Mouse (Mus musculus) inflammation-experienced regulatory T-cells, adult 6 months (primary cell): ENCODE data around the gene Dlgap4. TPM values are rescaled to one million over a fixed set of nuclear protein-coding genes. Genes with fewer than 3 reads are reported as not detected.

Experiments
- ATAC-seq: one replicate; pipeline ENCODE4 v1.8.0; 2017
- polyA plus RNA-seq, 3 experiments: library from polyadenylated mRNA; unstranded; fragments of 100-300 nt; shearing (Covaris generic); gene quantifications; one replicate each; pipeline ENCODE4 v1.2.1; 2017

Gene Dlgap4
- polyA plus RNA-seq, 3 experiments from 2014 or later: 58.0 to 75.9 (median 74.7) TPM

- no peak for ATAC-seq
Measured at GRCm38 (mm10) chr2:156663162-156663561, 49.7 kb downstream of the Dlgap4 start.

- ATAC-seq: no peak
Measured at GRCm38 (mm10) chr2:156664407-156664806, 50.9 kb downstream of the Dlgap4 start.

- no peak for ATAC-seq
Measured at GRCm38 (mm10) chr2:156664993-156665518, 51.6 kb downstream of the Dlgap4 start.

- no peak for ATAC-seq
Measured at GRCm38 (mm10) chr2:156665620-156666196, 52.2 kb downstream of the Dlgap4 start.

- ATAC-seq: no peak
Measured at GRCm38 (mm10) chr2:156666231-156666630, 52.7 kb downstream of the Dlgap4 start.

DNA sequence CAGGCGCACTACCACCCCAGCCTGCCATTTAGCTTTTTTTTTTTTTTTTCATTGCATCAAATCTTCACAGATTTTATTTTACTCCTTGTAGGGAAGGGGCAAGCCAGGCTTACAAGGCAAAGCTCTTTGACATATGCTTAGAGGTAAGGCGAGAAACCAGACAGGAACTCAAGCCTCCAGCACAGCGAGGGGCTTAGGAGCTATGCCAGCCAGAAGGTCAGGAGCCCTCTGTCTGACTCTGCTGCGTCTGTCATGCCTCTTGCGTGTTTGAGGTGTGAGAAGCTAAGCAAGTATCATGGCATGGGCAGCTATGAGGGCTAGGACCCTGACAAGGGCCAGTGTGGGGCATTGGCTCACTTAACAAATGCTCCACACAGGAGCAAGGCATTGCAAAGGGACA is 53.8 kb downstream of the Dlgap4 start:
- ATAC-seq: no peak

GRCm38 (mm10) chr2:156668625-156669024 is 55.1 kb downstream of the Dlgap4 start:
- ATAC-seq: no peak

DNA sequence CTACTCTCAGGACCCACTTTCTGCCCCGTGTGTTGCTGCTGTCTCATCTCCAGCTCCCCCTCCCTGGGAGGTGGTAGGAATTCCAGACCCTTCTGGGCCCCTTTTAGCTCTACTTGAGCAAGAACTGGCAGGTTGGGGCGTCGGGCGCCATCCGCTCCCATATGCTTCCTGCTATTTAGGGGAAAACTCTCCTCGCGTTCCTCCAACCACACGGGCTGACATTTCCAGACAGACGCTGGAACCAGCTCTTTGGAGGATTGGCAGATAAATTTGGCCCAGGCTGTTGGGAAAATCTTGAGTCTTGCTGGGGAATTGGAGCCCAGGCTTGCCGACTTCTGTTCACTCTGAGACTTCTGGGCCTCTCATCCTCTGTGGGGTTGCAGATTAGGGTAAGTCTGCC is 59.8 kb downstream of the Dlgap4 start:
- no peak for ATAC-seq

DNA sequence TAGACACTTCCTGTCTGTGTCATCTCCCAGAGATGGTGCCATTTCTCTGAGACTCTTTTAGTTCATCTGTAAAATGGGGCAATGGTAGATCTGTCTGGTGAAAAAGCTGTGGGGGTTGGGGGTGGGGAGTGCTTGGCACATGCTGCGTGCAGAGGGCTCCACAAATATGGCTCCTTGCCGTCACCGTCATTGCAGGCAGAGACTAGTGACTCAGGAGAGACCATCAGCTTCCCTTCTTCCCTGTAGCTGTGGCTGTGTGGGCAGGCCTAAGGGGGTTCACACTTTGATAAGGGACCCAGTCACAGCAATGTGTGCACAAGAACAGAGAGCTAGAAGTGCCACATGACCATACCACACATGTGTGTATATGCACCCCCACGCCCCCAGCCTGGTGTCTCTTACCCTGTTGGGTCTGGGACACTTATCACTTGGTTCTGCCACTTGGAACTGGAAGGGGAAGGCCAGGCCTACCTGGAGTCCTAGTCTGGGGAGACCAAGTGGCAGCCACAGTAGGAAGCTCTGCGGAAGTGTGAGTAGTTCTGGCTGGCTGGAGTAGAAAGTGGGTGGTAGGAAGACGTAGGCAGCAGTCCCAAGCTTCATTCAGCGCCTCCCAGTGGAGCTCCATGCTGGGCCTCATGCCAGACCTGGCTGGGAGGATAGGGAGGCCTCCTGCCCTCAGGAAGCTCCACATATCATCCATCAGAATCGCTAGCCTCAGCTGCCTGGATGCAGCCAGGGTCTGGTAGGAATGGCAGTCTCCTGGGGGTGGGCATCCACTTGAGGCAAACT is 60.6 kb downstream of the Dlgap4 start:
- ATAC-seq: no peak

DNA sequence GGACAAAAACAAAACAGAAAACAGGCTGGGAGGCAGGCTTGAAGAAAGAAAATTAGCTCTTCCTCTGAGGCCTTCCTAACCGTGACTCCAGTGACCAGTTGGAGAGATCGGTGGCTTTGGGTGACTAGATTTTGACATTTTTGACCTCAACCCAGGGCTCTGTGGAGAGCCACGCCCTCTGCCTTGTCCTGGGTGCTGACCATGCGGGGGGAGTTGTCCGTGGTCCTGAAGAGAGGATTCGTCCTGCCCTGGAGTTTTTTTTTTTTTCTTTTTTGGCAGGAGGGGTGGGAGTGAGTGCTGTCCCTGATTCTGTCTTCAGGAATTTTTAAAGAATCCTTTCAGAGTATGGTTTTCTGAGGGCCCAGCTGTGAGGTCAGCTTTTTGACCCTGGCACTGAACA is 63.4 kb downstream of the Dlgap4 start:
- no peak for ATAC-seq

GRCm38 (mm10) chr2:156678112-156678511 is 64.6 kb downstream of the Dlgap4 start:
- no peak for ATAC-seq

DNA sequence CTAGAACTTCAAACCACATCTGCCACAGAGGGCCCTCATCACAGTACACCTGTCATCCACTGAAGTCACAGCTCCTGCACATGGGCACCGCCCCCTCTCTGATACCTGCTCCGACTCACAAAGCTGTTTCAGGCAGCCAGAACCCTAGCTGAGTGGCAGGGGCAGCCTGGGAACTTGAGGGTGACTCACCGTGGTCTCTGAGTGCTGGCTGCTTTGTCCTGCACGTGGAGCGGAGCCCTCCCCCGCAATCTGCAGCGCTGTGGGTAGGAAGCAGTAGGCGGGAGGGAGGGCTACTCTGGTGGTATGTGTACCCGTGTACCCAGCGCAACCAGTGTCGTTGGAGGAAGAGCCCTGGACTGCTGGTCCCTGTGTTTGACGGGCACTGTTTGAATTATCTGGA is 69.5 kb downstream of the Dlgap4 start:
- ATAC-seq: no peak

DNA sequence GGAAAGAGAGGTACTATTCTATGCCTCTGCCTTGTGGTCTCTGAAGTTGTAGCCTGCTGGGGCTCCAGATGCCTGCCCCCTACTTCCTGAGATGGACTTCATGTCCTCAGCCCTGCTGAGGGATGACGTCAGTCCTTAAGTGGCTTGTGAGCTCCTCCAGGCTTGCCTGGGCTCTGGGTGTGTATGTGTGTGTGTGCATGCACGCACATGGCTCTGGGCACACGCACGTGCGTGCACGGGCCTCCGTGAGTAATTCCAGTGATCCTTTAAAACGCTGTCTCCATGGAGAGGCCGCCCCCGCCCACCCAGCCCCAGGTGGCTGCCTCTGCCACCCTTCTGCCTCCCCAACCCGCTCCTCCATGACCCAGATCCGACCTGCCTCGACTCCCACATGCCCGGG is 72.5 kb downstream of the Dlgap4 start:
- no peak for ATAC-seq

- ATAC-seq: no peak
Measured at GRCm38 (mm10) chr2:156686754-156687153, 73.2 kb downstream of the Dlgap4 start.

- no peak for ATAC-seq
Measured at GRCm38 (mm10) chr2:156688604-156689003, 75.1 kb downstream of the Dlgap4 start.

DNA sequence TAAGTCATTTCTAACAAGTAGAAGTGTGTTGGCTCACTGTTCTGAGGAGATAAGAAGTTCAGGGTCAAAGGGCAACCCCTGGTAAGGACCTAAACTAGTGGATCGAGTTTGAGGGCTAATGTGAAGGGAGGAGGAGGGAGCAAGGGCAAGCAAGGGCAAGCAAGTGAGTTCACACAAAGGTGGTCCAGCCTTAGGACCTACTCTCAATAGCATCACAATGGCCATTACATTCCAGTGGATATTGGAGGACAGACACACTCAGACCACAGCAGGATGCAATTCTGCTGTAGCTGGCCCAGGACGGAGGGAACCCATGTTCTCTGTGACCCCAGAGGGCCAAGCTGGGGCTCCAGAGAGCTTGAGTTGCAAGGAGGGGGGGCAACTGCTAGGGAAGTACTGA is 77.3 kb downstream of the Dlgap4 start:
- no peak for ATAC-seq

GRCm38 (mm10) chr2:156691746-156692145 is 78.2 kb downstream of the Dlgap4 start:
- ATAC-seq: no peak

DNA sequence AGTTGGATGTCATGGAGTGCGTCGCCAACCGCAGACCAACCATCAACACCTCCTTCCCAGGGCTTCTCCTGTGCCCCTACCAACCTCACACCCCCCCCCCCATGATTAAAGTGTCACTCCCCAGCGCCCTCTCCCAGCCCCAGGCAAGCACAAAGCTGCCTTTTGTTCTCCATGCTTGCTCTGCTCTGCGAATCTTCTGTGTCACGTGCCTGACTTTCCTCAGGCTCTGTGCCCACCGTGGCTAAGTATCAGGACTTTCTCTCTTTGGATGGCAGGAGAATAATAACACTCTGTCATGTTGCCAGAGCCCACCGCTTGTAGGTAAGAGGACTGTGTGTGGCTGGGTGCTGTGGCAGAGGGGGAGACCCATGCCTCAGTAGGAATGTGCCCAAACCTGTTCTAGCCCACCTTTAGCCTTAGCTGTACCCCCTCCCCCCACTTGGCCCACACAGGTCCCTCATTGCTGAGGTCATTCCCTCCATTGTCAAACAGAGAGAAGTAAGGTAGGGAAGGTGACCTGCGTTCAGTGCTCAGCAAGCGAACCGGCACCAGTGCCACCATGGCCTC is 79.8 kb downstream of the Dlgap4 start:
- ATAC-seq: no peak

DNA sequence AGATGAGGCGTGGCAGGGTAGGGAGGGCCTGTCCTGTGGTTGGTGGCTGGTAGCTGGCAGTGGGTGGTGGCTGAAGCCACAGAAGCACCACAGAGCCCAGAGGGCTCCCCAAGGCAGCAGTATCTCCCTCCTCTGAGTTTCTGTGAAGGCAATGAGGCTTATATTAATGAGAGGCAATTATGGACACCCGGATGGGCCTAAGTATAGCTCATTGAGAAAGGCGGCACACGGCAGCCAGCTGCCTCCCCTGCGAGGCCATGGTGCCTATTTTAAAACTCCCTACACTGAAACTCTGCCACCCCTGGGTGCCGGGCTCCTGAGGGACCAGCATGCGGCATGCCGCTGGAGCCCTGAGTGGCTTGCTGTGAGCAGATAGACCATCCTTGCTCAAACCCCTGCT is 83.8 kb downstream of the Dlgap4 start:
- ATAC-seq: no peak

DNA sequence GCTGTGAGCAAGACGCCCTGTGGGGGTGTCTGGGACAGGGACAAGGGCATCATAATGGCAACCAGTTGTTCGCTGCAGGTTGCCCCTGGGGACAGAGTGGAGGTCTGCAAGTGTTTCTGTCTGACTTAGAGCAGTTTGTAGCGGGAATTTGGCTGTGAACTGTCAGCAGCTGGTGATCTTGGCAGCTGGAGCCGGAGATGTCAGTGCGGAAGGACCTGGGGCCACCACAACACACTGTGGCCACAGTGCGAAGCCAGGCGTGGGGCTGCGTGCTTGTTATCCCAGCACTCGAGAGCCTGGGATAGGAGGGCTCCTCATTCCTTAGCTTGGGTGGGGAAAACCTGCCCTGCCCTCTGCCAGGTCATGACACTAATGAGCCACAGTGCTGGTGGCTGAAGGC is 84.7 kb downstream of the Dlgap4 start:
- no peak for ATAC-seq

- peak; percentile 48 for ATAC-seq
Measured at GRCm38 (mm10) chr2:156705473-156705872, 92.0 kb downstream of the Dlgap4 start.

- no peak for ATAC-seq
Measured at GRCm38 (mm10) chr2:156716683-156717082, 103.2 kb downstream of the Dlgap4 start.

- no peak for ATAC-seq
Measured at GRCm38 (mm10) chr2:156717320-156718281, 104.1 kb downstream of the Dlgap4 start.
